Mouse (Mus musculus) heart, embryonic 15.5 days (tissue): ENCODE measurements around the gene Sp3. TPM values are rescaled to one million over a fixed set of nuclear protein-coding genes. Genes with fewer than 3 reads are reported as not detected.
"Not testable (repeated sequence)": the region's sequence is repeated elsewhere in the genome, so short reads cannot be mapped to it uniquely, and the experiment has no call there.

ENCODE experiments used
- ATAC-seq: fragments of 200-750 bp; cut with Nextera tagmentation; replicated peaks from 2 replicates; pipeline ENCODE4 v1.8.0; 2017; ENCODE audit warnings: low read depth, moderate TSS enrichment; ENCODE audit not compliant: insufficient number of reproducible peaks, insufficient read depth, low FRiP score
- H3K27ac ChIP-seq: fragments of 300-500 bp; sonication (generic); 2 replicates; pipeline ENCODE4 v1.5.1; 2015; ENCODE audit warnings: mild to moderate bottlenecking, inconsistent platforms
- H3K27me3 ChIP-seq: fragments of 300-500 bp; sonication (generic); 2 replicates; pipeline ENCODE4 v1.6.1; 2015; ENCODE audit warnings: inconsistent platforms
- H3K36me3 ChIP-seq: fragments of 300-500 bp; sonication (generic); 2 replicates; pipeline ENCODE4 v1.6.1; 2015; ENCODE audit warnings: mild to moderate bottlenecking, inconsistent platforms
- H3K4me1 ChIP-seq: fragments of 300-500 bp; sonication (generic); replicated peaks from 2 replicates; pipeline ENCODE4 v1.6.1; 2015; ENCODE audit warnings: inconsistent platforms
- H3K4me2 ChIP-seq: fragments of 300-500 bp; sonication (generic); 2 replicates; pipeline ENCODE4 v1.6.1; 2015; ENCODE audit warnings: inconsistent platforms, mild to moderate bottlenecking, moderate library complexity
- H3K4me3 ChIP-seq: fragments of 300-500 bp; sonication (generic); 2 replicates; pipeline ENCODE4 v1.5.1; 2015; ENCODE audit warnings: mild to moderate bottlenecking, inconsistent platforms
- H3K9ac ChIP-seq: fragments of 300-500 bp; sonication (generic); 2 replicates; pipeline ENCODE4 v1.6.1; 2015; ENCODE audit warnings: mild to moderate bottlenecking, inconsistent platforms
- H3K9me3 ChIP-seq: fragments of 300-500 bp; sonication (generic); replicated peaks from 2 replicates; pipeline ENCODE4 v1.6.1; 2016; ENCODE audit warnings: inconsistent platforms
- WGBS: fragments of 180-500 bp; shearing (Covaris S2); methylation state at CpG from one replicate; pipeline ENCODE4 v1.1.7; 2015; ENCODE audit warnings: mixed read lengths; 5-methylcytosine and 5-hydroxymethylcytosine counted together
- polyA plus RNA-seq: library from polyadenylated mRNA; unstranded; fragments of >200 nt; fragmentation: Nextera tagmentation; extraction: Ambion mirVana; gene quantifications from 2 replicates; pipeline ENCODE4 v1.2.1, GENCODE M21; 2015

The Sp3 gene
- polyA plus RNA-seq, 1 experiment from 2014 or later, result 31.3 TPM

DNA sequence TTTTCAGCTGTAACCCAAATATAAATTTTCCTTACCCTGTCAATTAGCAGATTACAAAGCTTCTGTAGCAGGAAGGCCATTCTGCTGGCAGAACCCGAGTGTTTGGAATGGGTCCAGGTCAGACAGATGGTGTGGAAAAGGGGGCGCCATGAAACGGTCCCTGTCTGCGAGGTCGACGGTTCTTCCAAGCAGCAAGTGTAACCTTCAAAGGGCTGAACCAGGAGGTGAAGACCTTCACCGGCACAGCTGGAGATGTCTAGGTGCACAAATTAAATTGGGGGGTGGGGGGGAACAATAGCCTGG is 66.8 kb downstream of the Sp3 start:
- H3K27ac ChIP-seq, result no peak overlapping the region
- H3K4me1 ChIP-seq, result peaks cover 17% of the 10 kb centered on the region
- H3K36me3 ChIP-seq, result no peaks in the 10 kb centered on the region
- no peak for ATAC-seq
- no peak overlapping the region for H3K9ac ChIP-seq
- no peak overlapping the region for H3K4me3 ChIP-seq
- H3K9me3 ChIP-seq, result no peaks in the 10 kb centered on the region
- 75% methylated on average over 7 of the region's 7 CpGs for WGBS
- no peak overlapping the region for H3K4me2 ChIP-seq
- H3K27me3 ChIP-seq, result no peaks in the 10 kb centered on the region

- Histone ChIP-seq H3K4me1 (peaks cover 17% of the 10 kb centered on the region), H3K9me3 (no peaks in the 10 kb centered on the region), H3K9ac (no peak overlapping the region), H3K36me3 (no peaks in the 10 kb centered on the region), H3K27me3 (no peaks in the 10 kb centered on the region), H3K4me2 (no peak overlapping the region), H3K27ac (no peak overlapping the region), H3K4me3 (no peak overlapping the region)
- 91% methylated on average over 11 of the region's 11 CpGs for WGBS
- ATAC-seq, result no peak
Measured at GRCm38 (mm10) chr2:72912708-72913457, 67.4 kb downstream of the Sp3 start.

DNA sequence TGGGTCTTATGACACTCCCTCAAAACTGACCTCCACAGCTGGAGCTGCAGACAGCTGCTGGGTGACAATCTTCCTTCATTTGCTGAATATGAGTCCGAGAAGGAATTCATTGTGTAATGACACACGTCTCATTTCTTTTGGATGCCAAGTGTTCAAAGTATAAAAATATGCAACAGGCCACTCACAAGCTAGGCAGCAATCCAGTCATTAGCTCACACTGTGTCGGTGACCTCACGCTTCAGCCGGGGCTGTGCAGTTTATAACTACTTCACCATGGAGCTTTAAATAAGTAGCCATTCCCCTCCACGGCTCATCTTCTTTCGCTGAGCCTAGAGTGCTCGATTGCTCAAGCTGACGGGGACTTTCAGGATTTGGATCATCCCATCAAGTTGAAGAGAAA is 68.7 kb downstream of the Sp3 start:
- peaks cover 17% of the 10 kb centered on the region for H3K4me1 ChIP-seq
- H3K9ac ChIP-seq, result no peak overlapping the region
- no peak overlapping the region for H3K27ac ChIP-seq
- H3K4me3 ChIP-seq, result no peak overlapping the region
- H3K27me3 ChIP-seq, result no peaks in the 10 kb centered on the region
- H3K36me3 ChIP-seq, result no peaks in the 10 kb centered on the region
- H3K9me3 ChIP-seq, result no peaks in the 10 kb centered on the region
- no peak overlapping the region for H3K4me2 ChIP-seq
- WGBS, result 55% methylated on average over 9 of the region's 9 CpGs
- ATAC-seq, result no peak

DNA sequence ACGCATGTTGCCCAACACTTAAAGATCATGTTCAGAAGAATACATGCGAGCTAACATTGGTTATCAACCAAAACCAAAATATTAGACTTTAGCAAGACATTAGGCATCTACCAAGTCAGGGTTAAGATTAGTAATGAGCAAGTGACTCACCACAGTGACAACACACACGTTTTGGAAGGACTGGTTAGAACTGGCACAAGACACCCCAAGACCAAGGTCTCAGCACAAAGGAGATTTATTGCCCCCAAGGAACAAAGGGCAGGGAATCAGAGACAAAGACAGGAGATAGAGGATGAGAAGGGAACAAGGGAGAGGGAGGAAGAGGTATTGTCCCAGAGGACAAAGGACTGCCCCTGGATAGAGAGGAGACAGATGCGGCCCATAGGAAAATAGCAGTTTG is 71.2 kb downstream of the Sp3 start:
- no peaks in the 10 kb centered on the region for H3K27me3 ChIP-seq
- no peak for ATAC-seq
- no peak overlapping the region for H3K4me2 ChIP-seq
- H3K27ac ChIP-seq, result no peak overlapping the region
- H3K9ac ChIP-seq, result no peak overlapping the region
- no peak overlapping the region for H3K4me3 ChIP-seq
- 76% methylated on average over 4 of the region's 4 CpGs for WGBS
- H3K4me1 ChIP-seq, result peaks cover 7% of the 10 kb centered on the region; the same call in 1 of the 2 replicates
- no peaks in the 10 kb centered on the region for H3K36me3 ChIP-seq
- H3K9me3 ChIP-seq, result no peaks in the 10 kb centered on the region

DNA sequence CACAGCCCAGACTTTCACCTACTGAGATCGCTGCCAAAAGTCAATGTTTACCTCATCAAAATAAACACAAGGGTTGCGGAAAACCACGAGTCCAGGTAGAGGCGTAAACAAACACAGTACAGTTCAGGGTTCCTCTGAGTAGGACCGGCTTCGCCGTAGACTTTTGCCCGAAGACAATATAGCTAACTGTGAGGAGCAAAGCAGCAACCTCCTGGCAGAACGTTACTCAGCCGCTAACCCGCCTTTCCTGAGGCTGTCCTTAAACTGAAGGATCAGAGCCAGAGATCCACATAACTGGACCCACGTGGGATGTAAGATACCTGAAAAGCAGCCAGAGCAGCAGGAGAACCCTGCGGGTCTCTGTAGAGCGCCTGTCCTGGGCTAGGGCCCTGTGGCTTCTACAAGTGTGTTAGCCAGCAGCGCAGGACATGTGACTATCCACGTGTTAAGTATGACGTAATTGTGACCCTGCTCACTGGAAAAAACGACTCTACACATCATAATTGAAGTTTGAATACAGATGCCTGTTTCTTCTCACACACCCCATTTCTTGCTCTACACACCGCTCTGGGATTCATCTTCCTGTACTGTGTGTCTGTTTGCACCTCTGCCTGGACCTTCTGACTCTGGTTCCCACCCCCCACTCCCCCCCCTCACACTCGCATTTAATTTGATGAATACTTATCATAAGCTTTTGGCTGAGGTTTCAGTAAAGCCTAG is 71.9 kb downstream of the Sp3 start:
- no peaks in the 10 kb centered on the region for H3K27me3 ChIP-seq
- peaks cover 7% of the 10 kb centered on the region; the same call in 1 of the 2 replicates for H3K4me1 ChIP-seq
- no peak overlapping the region for H3K9ac ChIP-seq
- no peak overlapping the region for H3K4me2 ChIP-seq
- H3K9me3 ChIP-seq, result no peaks in the 10 kb centered on the region
- H3K36me3 ChIP-seq, result no peaks in the 10 kb centered on the region
- no peak for ATAC-seq
- 74% methylated on average over 20 of the region's 20 CpGs for WGBS
- H3K27ac ChIP-seq, result no peak overlapping the region
- no peak overlapping the region for H3K4me3 ChIP-seq

- Histone ChIP-seq H3K4me3 (no peak overlapping the region), H3K9me3 (no peaks in the 10 kb centered on the region), H3K9ac (no peak overlapping the region), H3K27me3 (no peaks in the 10 kb centered on the region), H3K4me2 (no peak overlapping the region), H3K4me1 (peaks cover 5% of the 10 kb centered on the region; the same call in 1 of the 2 replicates), H3K27ac (no peak overlapping the region), H3K36me3 (no peaks in the 10 kb centered on the region)
- ATAC-seq, result no peak
- WGBS, result 69% methylated on average over 8 of the region's 8 CpGs
Measured at GRCm38 (mm10) chr2:72906745-72907144, 73.5 kb downstream of the Sp3 start.

DNA sequence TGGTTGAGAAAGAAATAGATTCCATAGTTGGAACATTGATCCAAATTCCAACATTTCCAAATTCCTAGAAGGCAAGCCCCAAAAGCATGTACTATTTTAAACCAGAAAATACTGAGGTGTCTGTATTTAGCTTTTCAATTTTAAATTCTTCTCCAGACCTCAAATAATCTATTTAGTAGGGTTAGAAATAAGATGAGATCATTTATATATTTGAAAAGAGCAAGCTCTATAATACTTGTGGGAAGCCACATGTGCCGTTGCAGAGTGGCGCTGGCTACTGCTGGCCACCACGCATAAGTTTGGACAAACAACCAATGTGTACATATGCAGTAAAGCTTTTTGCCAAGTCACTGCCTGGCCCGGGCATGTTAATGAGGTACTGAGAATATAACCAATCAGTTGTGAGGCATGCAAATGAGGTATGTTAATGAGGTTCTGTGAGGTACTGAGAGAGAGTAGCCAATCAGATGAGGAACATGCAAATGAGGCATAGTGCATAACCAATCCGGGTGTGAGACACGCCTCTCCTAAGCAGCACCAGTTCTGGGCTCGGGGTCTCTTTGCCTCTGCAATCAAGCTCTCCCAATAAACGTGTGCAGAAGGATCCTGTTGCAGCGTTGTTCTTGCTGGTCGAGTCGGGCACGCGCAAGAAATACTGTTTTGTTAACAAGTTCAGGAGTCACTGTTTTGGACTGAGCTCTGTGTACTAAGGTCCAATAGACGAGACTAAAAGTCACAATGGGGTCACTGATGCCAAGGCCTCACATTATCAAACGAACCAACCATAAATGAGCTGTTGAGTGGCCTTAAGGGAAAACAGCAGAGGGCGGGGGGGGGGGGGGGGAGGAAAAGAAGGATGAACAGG is 77.2 kb downstream of the Sp3 start:
- 89% methylated on average over 16 of the region's 16 CpGs for WGBS
- not testable (repeated sequence) for H3K9me3 ChIP-seq, H3K4me3 ChIP-seq, H3K4me2 ChIP-seq, H3K36me3 ChIP-seq, H3K27me3 ChIP-seq, ATAC-seq, H3K4me1 ChIP-seq, H3K27ac ChIP-seq, H3K9ac ChIP-seq

- no peak overlapping the region for H3K4me2 ChIP-seq
- H3K27ac ChIP-seq, result peak overlapping the region; percentile 62
- H3K36me3 ChIP-seq, result no peaks in the 10 kb centered on the region
- H3K4me3 ChIP-seq, result no peak overlapping the region
- no peak overlapping the region for H3K9ac ChIP-seq
- H3K4me1 ChIP-seq, result peaks cover 2% of the 10 kb centered on the region; the same call in 1 of the 2 replicates
- ATAC-seq, result no peak
- no peaks in the 10 kb centered on the region for H3K27me3 ChIP-seq
- 65% methylated on average over 2 of the region's 2 CpGs for WGBS
- H3K9me3 ChIP-seq, result no peaks in the 10 kb centered on the region
Measured at GRCm38 (mm10) chr2:72898782-72899305, 81.4 kb downstream of the Sp3 start.

DNA sequence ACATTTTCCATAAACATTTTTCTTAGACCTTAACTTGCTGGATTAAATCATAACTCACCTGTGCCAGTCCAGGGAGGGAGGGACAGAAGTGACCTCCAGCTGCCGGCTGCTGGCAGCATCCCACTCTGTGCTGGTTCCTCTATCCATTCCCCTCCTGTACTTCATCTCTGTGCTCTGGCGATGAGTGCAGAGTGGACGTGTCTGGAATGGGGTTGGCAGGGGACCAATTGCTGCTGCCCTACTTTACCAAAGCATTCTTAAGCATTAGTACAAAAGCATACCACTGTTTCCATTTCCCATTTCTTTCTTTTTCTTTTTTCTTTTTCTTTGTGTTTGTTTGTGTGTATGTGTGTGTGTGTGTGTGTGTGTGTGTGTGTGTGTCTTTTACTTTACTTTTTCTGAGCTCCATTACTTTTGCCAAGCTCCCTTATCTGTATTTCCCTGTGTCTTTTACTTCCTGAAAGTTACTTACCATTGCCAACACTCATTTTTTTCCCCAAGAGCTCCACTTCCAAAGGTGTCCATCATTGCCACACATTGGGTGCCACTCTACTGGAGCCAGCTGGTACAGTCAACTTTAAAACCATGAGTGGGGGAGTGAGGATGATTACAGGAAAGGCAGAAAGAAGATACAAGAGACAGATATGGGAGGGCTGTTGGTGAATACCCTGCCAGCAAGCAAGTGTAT is 82.0 kb downstream of the Sp3 start:
- H3K9ac ChIP-seq, result no peak overlapping the region
- whole genome bisulfite sequencing, result 20% methylated on average over 3 of the region's 3 CpGs
- no peak overlapping the region for H3K4me2 ChIP-seq
- no peaks in the 10 kb centered on the region for H3K9me3 ChIP-seq
- H3K27ac ChIP-seq, result peak overlapping the region; percentile 62
- ATAC-seq, result peak; percentile 74; the same call in 1 of the 2 replicates
- H3K27me3 ChIP-seq, result no peaks in the 10 kb centered on the region
- H3K4me1 ChIP-seq, result peaks cover 2% of the 10 kb centered on the region; the same call in 1 of the 2 replicates
- H3K4me3 ChIP-seq, result no peak overlapping the region
- H3K36me3 ChIP-seq, result no peaks in the 10 kb centered on the region

DNA sequence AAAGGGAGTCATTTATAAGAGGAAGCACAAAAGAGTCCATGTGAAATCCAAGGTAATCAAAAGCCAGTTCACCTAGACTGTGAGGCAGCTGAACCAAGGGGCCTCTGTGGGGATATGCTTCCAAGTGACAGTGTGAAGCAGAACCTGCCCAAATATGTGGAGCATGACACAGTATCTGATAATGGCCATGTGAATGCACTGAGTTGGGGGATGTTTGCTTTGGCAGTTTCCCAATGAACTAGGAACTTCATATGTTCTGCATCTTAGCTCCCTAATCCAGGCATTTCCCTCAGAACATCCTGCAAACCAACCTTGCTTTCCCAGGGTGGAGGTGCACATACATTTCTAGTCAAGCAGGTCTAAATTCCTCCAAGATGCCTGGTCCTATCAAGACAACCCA is 90.4 kb downstream of the Sp3 start:
- no peaks in the 10 kb centered on the region for H3K9me3 ChIP-seq
- no peaks in the 10 kb centered on the region for H3K36me3 ChIP-seq
- no peaks in the 10 kb centered on the region for H3K27me3 ChIP-seq
- H3K27ac ChIP-seq, result peak overlapping the region; percentile 34; the same call in 1 of the 2 replicates
- H3K9ac ChIP-seq, result no peak overlapping the region
- no peak overlapping the region for H3K4me3 ChIP-seq
- H3K4me1 ChIP-seq, result peaks cover 9% of the 10 kb centered on the region
- H3K4me2 ChIP-seq, result no peak overlapping the region
- ATAC-seq, result 0 out of 2 replicates have a peak, but pooled peaks have one; percentile 50
